In genomic region chr7:65915821-65916220, GRCm38 (mm10) we compare ENCODE assay signal across 21 mouse cellular contexts. TPM values are rescaled to one million over a fixed set of nuclear protein-coding genes. Genes with fewer than 3 reads are reported as not detected.
DNase-seq lines count a peak whose midpoint lies in the region; ATAC-seq and TF ChIP-seq lines count a peak whose summit lies in the region.
"Had no signal": no experiment of that assay in that cellular context is flagged by ENCODE, and none has a peak within 500 bp of the region (broad histone marks: within the 10 kb centered on the region; RNA-seq: fewer than 3 reads in every experiment).

No protein-coding gene starts in this region.

- ATAC-seq in liver, postnatal 0 days: no peak
- ATAC-seq: activated CD4-positive, CD25-positive, alpha-beta regulatory T cell, adult 4 months; forebrain, embryonic 13.5 days; forebrain, embryonic 16.5 days; hindbrain, postnatal 0 days had no signal

- H3K9ac ChIP-seq in liver, adult 2 months (ENCODE audit: low read depth, low read length): peak overlapping the region; percentile 48; the same call in 1 of the 2 replicates
- no peak overlapping the region for H3K9ac ChIP-seq in liver, postnatal 0 days (replicated peaks)
- H3K9ac ChIP-seq: forebrain, embryonic 13.5 days; heart, embryonic 13.5 days; hindbrain, embryonic 14.5 days had no signal

- no peak for TF ChIP-seq POLR2A in liver, adult 2 months (IDR thresholded peaks at IDR 0.05; ENCODE audit: extremely low read depth, insufficient read depth, low read length)

- no peak for DNase-seq in gastrocnemius, adult 2 months
- DNase-seq in gastrocnemius, postnatal 25 days: no peak
- DNase-seq in liver, adult 2 months (ENCODE audit: extremely low read depth, low read depth, low spot score): no peak
- no peak for DNase-seq in liver
- DNase-seq in liver, postnatal 0 days: no peak
- DNase-seq in left cerebral cortex, postnatal 14 days (ENCODE audit: low spot score in 2 of 2): no peak
- DNase-seq: adrenal gland, adult 8-10 months; adrenal gland, postnatal 25 days; cerebellum, adult 18-20 months; cerebellum, adult 9-10 months; cerebellum, postnatal 14 days; gastrocnemius, postnatal 14 days; heart, postnatal 4 days had no signal

- peaks cover 28% of the 10 kb centered on the region for H3K4me1 ChIP-seq in liver, adult 2 months (ENCODE audit: control insufficient read depth, insufficient read depth, low read length)
- peaks cover 21% of the 10 kb centered on the region for H3K4me1 ChIP-seq in brown adipose tissue, adult 24 weeks (ENCODE audit: control insufficient read depth, insufficient read depth, insufficient read length, low read length)
- H3K4me1 ChIP-seq in liver, postnatal 0 days (ENCODE audit: insufficient read depth): peaks cover 10% of the 10 kb centered on the region

- intact Hi-C loops in gastrocnemius, adult 2 months (cut with DNase I): no loop called here
- intact Hi-C loops in left cerebral cortex, postnatal 14 days (cut with DNase I): no loop called here

- WGBS in liver, adult 2 months: 68% methylated on average over 7 of the region's 7 CpGs
- WGBS in liver, postnatal 0 days (ENCODE audit: insufficient replicate concordance): 65% methylated on average over 7 of the region's 7 CpGs

- H3K27me3 ChIP-seq in liver, adult 2 months (ENCODE audit: control insufficient read depth, insufficient read depth, low read length): no peaks in the 10 kb centered on the region
- H3K27me3 ChIP-seq in liver, postnatal 0 days (ENCODE audit: insufficient read depth, low read length): no peaks in the 10 kb centered on the region
- H3K27me3 ChIP-seq: forebrain, embryonic 13.5 days had no signal

- H3K4me3 ChIP-seq in gastrocnemius, adult 2 months: no peak overlapping the region
- H3K4me3 ChIP-seq in liver, adult 2 months (ENCODE audit: insufficient read depth, low read depth, low read length): no peak overlapping the region
- H3K4me3 ChIP-seq in brown adipose tissue, adult 24 weeks (ENCODE audit: insufficient read depth, low read depth, low read length): no peak overlapping the region
- H3K4me3 ChIP-seq in liver, postnatal 0 days (ENCODE audit: low read depth, low read length): no peak overlapping the region
- H3K4me3 ChIP-seq: forebrain, embryonic 10.5 days; forebrain, embryonic 13.5 days; heart, embryonic 13.5 days had no signal

- TF ChIP-seq CTCF in gastrocnemius, adult 2 months (IDR thresholded peaks at IDR 0.05): no peak
- TF ChIP-seq CTCF in liver, adult 2 months (IDR thresholded peaks at IDR 0.05; ENCODE audit: low read depth, low read length): no peak
- no peak for TF ChIP-seq CTCF in liver, postnatal 0 days (IDR thresholded peaks at IDR 0.05; ENCODE audit: low read depth)

- H3K4me2 ChIP-seq in liver, postnatal 0 days (ENCODE audit: low read depth, low read length): no peak overlapping the region
- H3K4me2 ChIP-seq: forebrain, embryonic 13.5 days; heart, embryonic 13.5 days; hindbrain, embryonic 14.5 days had no signal

- TF ChIP-seq EP300 in liver, postnatal 0 days (IDR thresholded peaks at IDR 0.05; ENCODE audit: low read depth): no peak

- H3K9me3 ChIP-seq in liver, postnatal 0 days (ENCODE audit: low read length): no peaks in the 10 kb centered on the region
- H3K9me3 ChIP-seq: forebrain, embryonic 10.5 days; forebrain, embryonic 13.5 days; heart, embryonic 13.5 days had no signal

- H3K27ac ChIP-seq in gastrocnemius, adult 2 months: peak overlapping the region; percentile 77
- H3K27ac ChIP-seq in liver, adult 2 months (replicated peaks; ENCODE audit: insufficient read depth, low read depth, low read length): peak overlapping the region; percentile 74
- H3K27ac ChIP-seq in brown adipose tissue, adult 24 weeks (replicated peaks; ENCODE audit: low read depth, low read length): peak overlapping the region; percentile 75
- peak overlapping the region; percentile 74 for H3K27ac ChIP-seq in liver, postnatal 0 days (ENCODE audit: low read depth)
- H3K27ac ChIP-seq: forebrain, embryonic 10.5 days; forebrain, embryonic 13.5 days; heart, embryonic 13.5 days; hindbrain, embryonic 14.5 days; hindbrain, postnatal 0 days had no signal

- peaks cover 14% of the 10 kb centered on the region; the same call in 1 of the 2 replicates for H3K79me2 ChIP-seq in liver, adult 2 months (ENCODE audit: control insufficient read depth, insufficient read depth, low read length)

- H3K36me3 ChIP-seq in liver, adult 2 months (ENCODE audit: control insufficient read depth, insufficient read depth, low read length): no peaks in the 10 kb centered on the region
- no peaks in the 10 kb centered on the region for H3K36me3 ChIP-seq in liver, postnatal 0 days (replicated peaks; ENCODE audit: insufficient read depth, low read length)
- H3K36me3 ChIP-seq: forebrain, embryonic 10.5 days; heart, embryonic 13.5 days had no signal

RNA-seq across cellular contexts. Expression of gene Pcsk6, which starts 54.3 kb away (rescaled TPM):
- 10 to 100 TPM; 17.7 to 20.8 TPM for total RNA-seq in gastrocnemius, adult 2 months (2021)
- total RNA-seq in gastrocnemius, postnatal 25 days (2021): 10 to 100 TPM; 21.0 to 25.1 TPM
- 46.2 and 50.2 TPM in 2 replicates for total RNA-seq in liver, adult 2 months (2014; rRNA removed)
- 43.2 and 45.8 TPM in 2 replicates for polyA plus RNA-seq in liver, adult 2 months (2012; rRNA removed)
- 33.4 and 63.6 TPM in 2 replicates for polyA plus RNA-seq in brown adipose tissue, adult 24 weeks (2012; ENCODE audit: insufficient read depth, insufficient read length, missing spikeins)
- 3.6 and 4.7 TPM in 2 replicates for polyA plus RNA-seq in liver, postnatal 0 days (2015; fragmentation: Nextera tagmentation; extraction: Ambion mirVana)
- total RNA-seq in left cerebral cortex, postnatal 14 days (2021): 1 to 10 TPM; 6.9 to 7.6 TPM
- polyA plus RNA-seq: activated CD4-positive, CD25-positive, alpha-beta regulatory T cell, adult 4 months had no signal
